13 mouse cellular contexts compared by ENCODE assay signal in the genomic region with DNA sequence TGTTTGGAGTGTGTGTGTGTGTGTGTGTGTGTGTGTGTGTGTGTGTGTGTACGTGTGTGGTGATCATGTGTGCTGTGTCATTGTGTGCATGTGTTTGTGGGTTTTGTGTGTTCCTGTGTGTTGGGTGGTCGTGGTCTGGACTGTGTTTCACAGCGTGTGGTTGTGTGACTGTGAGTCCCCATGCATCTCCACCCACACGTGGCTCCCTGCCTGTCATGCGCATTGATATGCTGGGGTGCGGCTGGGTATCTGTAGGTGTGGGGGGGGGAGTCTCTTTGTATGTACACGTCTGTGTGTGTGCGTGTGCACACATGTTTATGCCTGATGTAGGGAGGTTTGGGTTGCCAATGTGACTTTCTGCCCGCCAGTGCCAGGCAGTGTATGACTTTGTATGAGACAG. TPM values are rescaled to one million over a fixed set of nuclear protein-coding genes. Genes with fewer than 3 reads are reported as not detected.
DNase-seq lines count a peak whose midpoint lies in the region; ATAC-seq and TF ChIP-seq lines count a peak whose summit lies in the region.
"Had no signal": no experiment of that assay in that cellular context is flagged by ENCODE, and none has a peak within 500 bp of the region (broad histone marks: within the 10 kb centered on the region; RNA-seq: fewer than 3 reads in every experiment).

No protein-coding gene starts in this region.

- peak; percentile 43 for DNase-seq in cerebellum, adult 11 months
- DNase-seq in cerebellum, adult 9-10 months: no peak
- no peak for DNase-seq in layer of hippocampus, adult 2 months (ENCODE audit: low spot score in 2 of 2)
- DNase-seq in layer of hippocampus, adult 9-10 months (ENCODE audit: low spot score): no peak
- no peak for DNase-seq in stomach, postnatal 0 days (ENCODE audit: low spot score)
- DNase-seq in left cerebral cortex, adult 18-20 months (ENCODE audit: low spot score in 2 of 2): no peak
- DNase-seq: kidney, postnatal 14 days had no signal

- peaks cover 62% of the 10 kb centered on the region for H3K4me1 ChIP-seq in stomach, embryonic 16.5 days (ENCODE audit: control insufficient read depth, insufficient read depth, low read length)
- peaks cover 29% of the 10 kb centered on the region for H3K4me1 ChIP-seq in stomach, postnatal 0 days (replicated peaks; ENCODE audit: control insufficient read depth, insufficient read depth)
- H3K4me1 ChIP-seq in intestine, postnatal 0 days (replicated peaks; ENCODE audit: control insufficient read depth, insufficient read depth, low read length): no peaks in the 10 kb centered on the region

- no peaks in the 10 kb centered on the region for H3K36me3 ChIP-seq in stomach, embryonic 16.5 days (ENCODE audit: control insufficient read depth, insufficient read depth, low read length)
- H3K36me3 ChIP-seq in stomach, postnatal 0 days (ENCODE audit: control insufficient read depth, insufficient read depth, low read length): no peaks in the 10 kb centered on the region; the same call in 1 of the 2 replicates
- 0 out of 2 replicates have a peak, but pooled peaks cover 5% of the 10 kb centered on the region for H3K36me3 ChIP-seq in intestine, postnatal 0 days (ENCODE audit: control insufficient read depth, insufficient read depth)
- H3K36me3 ChIP-seq: heart, embryonic 10.5 days had no signal

- peak overlapping the region; percentile 97 for H3K27ac ChIP-seq in layer of hippocampus, adult 2 months
- no peak overlapping the region for H3K27ac ChIP-seq in stomach, embryonic 16.5 days (ENCODE audit: low read length)
- no peak overlapping the region; the same call in 1 of the 2 replicates for H3K27ac ChIP-seq in stomach, postnatal 0 days (replicated peaks)
- H3K27ac ChIP-seq in intestine, postnatal 0 days (ENCODE audit: low read depth, low read length): no peak overlapping the region

- no peak for TF ChIP-seq EP300 in stomach, postnatal 0 days (optimal IDR thresholded peaks at IDR 0.05)

- peak overlapping the region; percentile 43; the same call in 1 of the 2 replicates for H3K4me3 ChIP-seq in layer of hippocampus, adult 2 months
- H3K4me3 ChIP-seq in stomach, embryonic 16.5 days (replicated peaks; ENCODE audit: low read length): no peak overlapping the region
- no peak overlapping the region for H3K4me3 ChIP-seq in stomach, postnatal 0 days (ENCODE audit: low read depth, low read length)
- no peak overlapping the region for H3K4me3 ChIP-seq in intestine, postnatal 0 days (ENCODE audit: low read depth, low read length)

- 0 out of 2 replicates have a peak, but pooled peaks cover 4% of the 10 kb centered on the region for H3K27me3 ChIP-seq in stomach, embryonic 16.5 days (ENCODE audit: control insufficient read depth, insufficient read depth, low read length)
- H3K27me3 ChIP-seq in stomach, postnatal 0 days (ENCODE audit: control insufficient read depth, insufficient read depth, low read length): no peaks in the 10 kb centered on the region
- peaks cover 48% of the 10 kb centered on the region for H3K27me3 ChIP-seq in intestine, postnatal 0 days (replicated peaks; ENCODE audit: control insufficient read depth, insufficient read depth, low read length)

- H3K9me3 ChIP-seq in stomach, embryonic 16.5 days (replicated peaks; ENCODE audit: control insufficient read depth, low read length): no peaks in the 10 kb centered on the region
- H3K9me3 ChIP-seq in stomach, postnatal 0 days (ENCODE audit: control insufficient read depth, low read length): no peaks in the 10 kb centered on the region
- H3K9me3 ChIP-seq in intestine, postnatal 0 days (ENCODE audit: control insufficient read depth): no peaks in the 10 kb centered on the region
- H3K9me3 ChIP-seq: heart, embryonic 10.5 days; lung, embryonic 15.5 days; stomach, embryonic 15.5 days had no signal

- no peak overlapping the region; the same call in 1 of the 2 replicates for H3K9ac ChIP-seq in stomach, embryonic 16.5 days (ENCODE audit: low read length)
- no peak overlapping the region for H3K9ac ChIP-seq in stomach, postnatal 0 days (ENCODE audit: low read length)
- H3K9ac ChIP-seq in intestine, postnatal 0 days (ENCODE audit: low read depth, low read length): no peak overlapping the region
- H3K9ac ChIP-seq: lung, embryonic 15.5 days had no signal

- no peak for TF ChIP-seq CTCF in layer of hippocampus, adult 2 months (conservative IDR thresholded peaks at IDR 0.05)
- TF ChIP-seq CTCF in stomach, postnatal 0 days (IDR thresholded peaks at IDR 0.05; ENCODE audit: low read depth): no peak
- TF ChIP-seq CTCF in intestine, postnatal 0 days (IDR thresholded peaks at IDR 0.05; ENCODE audit: low read depth): no peak

- 0 out of 2 replicates have a peak overlapping the region, but pooled peaks have one; percentile 36 for H3K4me2 ChIP-seq in stomach, embryonic 16.5 days (ENCODE audit: low read depth, low read length)
- H3K4me2 ChIP-seq in stomach, postnatal 0 days (replicated peaks; ENCODE audit: low read depth): no peak overlapping the region
- H3K4me2 ChIP-seq in intestine, postnatal 0 days (replicated peaks; ENCODE audit: low read depth): no peak overlapping the region

- WGBS in stomach, embryonic 16.5 days: 81% methylated on average over 9 of the region's 9 CpGs
- 76% methylated on average over 9 of the region's 9 CpGs for WGBS in stomach, postnatal 0 days
- WGBS in intestine, postnatal 0 days: 80% methylated on average over 9 of the region's 9 CpGs

- no peak for ATAC-seq in stomach, embryonic 16.5 days (ENCODE audit: insufficient read depth, low FRiP score)
- ATAC-seq in stomach, postnatal 0 days (ENCODE audit: low FRiP score, low TSS enrichment): no peak
- no peak for ATAC-seq in intestine, postnatal 0 days
- ATAC-seq: activated CD4-positive, CD25-positive, alpha-beta regulatory T cell, adult 4 months had no signal

RNA-seq across cellular contexts. Expression of gene Nfix, which starts 7.0 kb away (rescaled TPM):
- 100 to 1,000 TPM; 408 to 482 TPM for total RNA-seq in layer of hippocampus, adult 2 months (2021)
- polyA plus RNA-seq in stomach, embryonic 16.5 days (2015; fragmentation: Nextera tagmentation; extraction: Ambion mirVana): 36.5 and 37.8 TPM in 2 replicates
- polyA plus RNA-seq in stomach, postnatal 0 days (2015; fragmentation: Nextera tagmentation; extraction: Ambion mirVana): 36.5 and 36.6 TPM in 2 replicates
- polyA plus RNA-seq in intestine, postnatal 0 days (2015; fragmentation: Nextera tagmentation; extraction: Ambion mirVana): 11.2 and 12.0 TPM in 2 replicates
- total RNA-seq in left cerebral cortex, adult 18-20 months (2021): 100 to 1,000 TPM; 291 to 300 TPM

RNA-seq across cellular contexts. Expression of gene Dand5, which starts 29.5 kb away (rescaled TPM):
- 10 to 100 TPM; 11.9 TPM for total RNA-seq in layer of hippocampus, adult 2 months (2021)
- 6.0 and 7.2 TPM in 2 replicates for polyA plus RNA-seq in stomach, embryonic 16.5 days (2015; fragmentation: Nextera tagmentation; extraction: Ambion mirVana)
- 3.3 TPM in 2 replicates for polyA plus RNA-seq in stomach, postnatal 0 days (2015; fragmentation: Nextera tagmentation; extraction: Ambion mirVana)
- 1.9 and 2.2 TPM in 2 replicates for polyA plus RNA-seq in intestine, postnatal 0 days (2015; fragmentation: Nextera tagmentation; extraction: Ambion mirVana)
- total RNA-seq in left cerebral cortex, adult 18-20 months (2021): 10 to 100 TPM; 10.2 to 10.8 TPM

RNA-seq across cellular contexts. Expression of gene Gadd45gip1, which starts 38.2 kb away (rescaled TPM):
- total RNA-seq in layer of hippocampus, adult 2 months (2021): 10 to 100 TPM; 23.3 to 26.1 TPM
- 42.0 and 49.5 TPM in 2 replicates for polyA plus RNA-seq in stomach, embryonic 16.5 days (2015; fragmentation: Nextera tagmentation; extraction: Ambion mirVana)
- polyA plus RNA-seq in stomach, postnatal 0 days (2015; fragmentation: Nextera tagmentation; extraction: Ambion mirVana): 38.5 and 39.3 TPM in 2 replicates
- polyA plus RNA-seq in intestine, postnatal 0 days (2015; fragmentation: Nextera tagmentation; extraction: Ambion mirVana): 36.3 and 37.6 TPM in 2 replicates
- total RNA-seq in left cerebral cortex, adult 18-20 months (2021): 10 to 100 TPM; 26.6 to 28.5 TPM

RNA-seq across cellular contexts. Expression of gene Rad23a, which starts 47.3 kb away (rescaled TPM):
- total RNA-seq in layer of hippocampus, adult 2 months (2021): 10 to 100 TPM; 63.4 to 75.9 TPM
- 106 and 122 TPM in 2 replicates for polyA plus RNA-seq in stomach, embryonic 16.5 days (2015; fragmentation: Nextera tagmentation; extraction: Ambion mirVana)
- polyA plus RNA-seq in stomach, postnatal 0 days (2015; fragmentation: Nextera tagmentation; extraction: Ambion mirVana): 69.8 and 70.6 TPM in 2 replicates
- polyA plus RNA-seq in intestine, postnatal 0 days (2015; fragmentation: Nextera tagmentation; extraction: Ambion mirVana): 67.8 and 74.2 TPM in 2 replicates
- total RNA-seq in left cerebral cortex, adult 18-20 months (2021): 10 to 100 TPM; 78.9 to 79.8 TPM

RNA-seq across cellular contexts. Expression of gene Calr, which starts 53.6 kb away (rescaled TPM):
- 100 to 1,000 TPM; 457 to 504 TPM for total RNA-seq in layer of hippocampus, adult 2 months (2021)
- 1,028 and 1,118 TPM in 2 replicates for polyA plus RNA-seq in stomach, embryonic 16.5 days (2015; fragmentation: Nextera tagmentation; extraction: Ambion mirVana)
- 522 and 537 TPM in 2 replicates for polyA plus RNA-seq in stomach, postnatal 0 days (2015; fragmentation: Nextera tagmentation; extraction: Ambion mirVana)
- 474 and 507 TPM in 2 replicates for polyA plus RNA-seq in intestine, postnatal 0 days (2015; fragmentation: Nextera tagmentation; extraction: Ambion mirVana)
- total RNA-seq in left cerebral cortex, adult 18-20 months (2021): 100 to 1,000 TPM; 456 to 475 TPM
